Mouse (Mus musculus) olfactory bulb, adult 2 months (tissue): Measurements from ENCODE around the gene Srcap.

Experiments used
- CTCF ChIP-seq: fragments of 200-500 bp; IDR thresholded peaks from 2 replicates; pipeline ENCODE4 v1.5.1; 2012; ENCODE audit warnings: low read depth, mild to moderate bottlenecking, low read length, moderate library complexity; ENCODE audit not compliant: insufficient read depth
- POLR2A ChIP-seq: fragments of 200-500 bp; IDR thresholded peaks from 2 replicates; pipeline ENCODE4 v1.6.1; 2012; ENCODE audit warnings: mild to moderate bottlenecking, low read depth, low read length, moderate library complexity; ENCODE audit not compliant: insufficient read depth

DNA sequence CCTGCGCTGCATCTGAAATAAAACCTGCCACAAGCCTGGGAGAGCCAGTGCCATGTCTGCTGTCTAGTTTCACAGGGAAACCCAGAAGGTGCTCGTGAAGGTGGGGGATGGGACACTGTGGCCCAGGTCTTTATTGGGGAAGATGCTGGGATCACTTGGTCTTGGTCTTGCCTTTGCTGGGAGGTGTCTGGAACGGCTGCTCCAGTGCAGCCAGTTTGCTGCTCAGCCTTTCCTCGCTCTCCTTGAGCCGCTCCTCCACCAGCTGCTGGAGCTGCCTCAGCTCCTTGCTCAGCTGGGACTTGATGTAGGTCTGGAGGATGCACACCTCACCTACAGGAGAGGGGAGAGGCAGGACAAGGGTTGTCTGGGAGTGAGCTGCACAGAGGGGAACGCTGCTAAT, 71.5 kb downstream of the Srcap start:
- TF ChIP-seq CTCF (no peak), POLR2A (no peak)
